Mouse (Mus musculus): Measurements from ENCODE around the gene Cenpf. TPM values are rescaled to one million over a fixed set of nuclear protein-coding genes. Genes with fewer than 3 reads are reported as not detected.
"Not testable (repeated sequence)": the region's sequence is repeated elsewhere in the genome, so short reads cannot be mapped to it uniquely, and the experiment has no call there.

The Cenpf gene
- total RNA-seq, 2 experiments from 2014 or later, result 28.6 to 30.1 TPM

DNA sequence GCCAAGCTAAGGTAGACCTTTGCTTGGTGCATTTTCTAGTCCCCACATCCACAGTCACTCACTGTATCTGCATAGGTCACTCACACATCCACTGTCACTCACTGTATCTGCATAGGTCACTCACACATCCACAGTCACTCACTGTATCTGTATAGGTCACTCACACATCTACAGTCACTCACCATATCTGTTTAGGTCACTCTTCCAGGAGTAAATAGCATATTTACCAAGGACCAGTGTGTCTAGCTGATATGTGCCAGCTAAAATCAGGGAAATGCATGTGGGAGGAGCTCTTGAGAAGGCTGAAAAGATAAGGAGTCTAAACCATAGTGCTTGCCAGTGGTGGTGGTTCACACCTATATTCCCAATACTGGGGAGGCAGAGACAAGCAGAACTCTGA, 7.4 kb upstream of the Cenpf start:
- no peak for DNase-seq (ENCODE audit: low spot score in 2 of 2)

DNA sequence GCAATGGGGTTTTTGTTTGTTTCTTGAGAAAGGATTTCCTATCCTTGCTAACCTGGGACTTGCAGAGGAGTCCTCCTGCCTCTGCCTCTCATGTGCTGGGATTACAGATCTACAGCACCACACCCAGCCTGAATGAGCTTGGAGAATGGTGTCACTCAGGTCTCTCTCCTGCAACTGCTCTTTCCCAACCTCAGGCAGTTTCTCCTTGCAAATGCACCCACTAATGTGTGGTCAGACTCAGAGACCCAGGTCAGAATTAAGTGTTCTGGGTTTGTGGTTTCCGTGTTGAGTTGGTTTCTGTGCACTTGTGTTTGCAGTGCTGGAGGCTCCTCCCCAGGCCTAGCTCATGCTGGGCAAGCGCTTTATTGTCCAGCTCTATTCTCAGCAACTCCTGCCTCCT, 6.5 kb upstream of the Cenpf start:
- DNase-seq (ENCODE audit: low spot score in 2 of 2), result no peak

DNA sequence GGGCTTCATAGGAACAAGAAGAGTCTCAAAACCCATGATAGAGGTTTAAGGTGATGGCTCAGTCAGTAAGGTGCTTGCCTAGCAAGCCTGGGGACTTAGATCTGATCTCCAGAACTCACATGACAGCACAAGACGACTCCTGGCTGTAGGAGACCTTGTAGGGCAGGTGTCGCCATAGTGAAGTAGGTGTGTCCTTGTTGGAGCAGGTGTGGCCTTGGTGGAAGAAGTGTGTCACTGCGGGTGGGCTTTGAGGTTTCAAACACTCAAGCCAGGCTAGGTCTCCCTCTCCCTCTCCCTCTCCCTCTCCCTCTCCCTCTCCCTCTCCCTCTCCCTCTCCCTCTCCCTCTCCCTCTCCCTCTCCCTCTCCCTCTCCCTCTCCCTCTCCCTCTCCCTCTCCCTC, 4.6 kb upstream of the Cenpf start:
- DNase-seq (ENCODE audit: low spot score in 2 of 2), result not testable (repeated sequence)

DNA sequence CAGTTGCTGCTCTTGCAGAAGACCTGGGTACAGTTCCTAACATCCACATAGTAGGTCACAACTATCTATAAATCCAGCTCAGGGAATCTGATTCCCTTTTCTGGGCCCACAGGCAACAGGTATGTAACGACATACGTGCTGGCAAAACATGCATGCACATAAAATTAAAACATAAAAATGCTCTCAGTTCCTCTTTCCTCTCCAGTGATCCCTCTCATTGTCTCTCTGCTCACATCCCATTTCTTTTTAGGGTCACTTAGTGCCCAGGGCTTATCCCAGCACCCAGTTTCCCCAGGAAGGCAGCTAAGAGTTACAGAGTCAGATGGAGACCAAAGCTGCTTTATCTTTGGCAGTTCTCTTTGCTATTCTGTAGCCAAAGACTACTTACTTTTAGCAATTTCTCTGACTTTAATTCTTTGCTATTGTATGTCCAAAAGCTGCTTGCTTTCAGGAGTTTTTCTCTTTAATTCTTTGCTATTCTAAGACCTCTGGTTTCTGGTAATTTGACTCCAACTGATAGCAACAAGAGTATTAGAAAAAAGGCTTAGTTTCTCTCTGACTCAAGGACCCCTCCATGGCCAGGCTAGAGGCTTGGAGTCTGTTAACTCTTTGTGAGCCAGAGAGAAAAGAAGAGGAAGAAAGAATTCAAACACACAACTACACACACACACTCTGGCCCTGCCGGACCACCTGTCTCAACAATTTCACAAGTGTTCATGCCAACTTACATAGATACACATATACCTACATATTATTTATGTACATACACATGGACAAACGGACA, 1.4 kb upstream of the Cenpf start:
- no peak for DNase-seq (ENCODE audit: low spot score in 2 of 2)

DNA sequence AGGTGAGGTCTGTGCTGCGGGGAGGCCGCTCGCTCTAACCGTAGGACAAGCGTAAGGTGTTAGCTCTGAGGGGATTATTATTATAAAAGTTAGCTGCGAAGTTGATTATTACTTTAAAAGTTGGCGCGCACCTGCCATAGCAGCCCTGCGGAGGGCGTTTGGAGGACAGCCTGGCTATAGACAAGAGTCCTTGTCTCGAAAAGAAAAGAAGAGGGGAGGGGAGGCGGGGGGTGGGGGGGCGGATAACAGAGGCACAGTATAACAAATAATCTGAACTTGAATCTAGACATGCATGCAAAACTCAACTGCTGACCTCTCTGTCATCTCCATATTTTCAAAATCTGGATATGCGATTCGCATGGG, 483 bp upstream of the Cenpf start:
- DNase-seq (ENCODE audit: low spot score in 2 of 2), result no peak

DNA sequence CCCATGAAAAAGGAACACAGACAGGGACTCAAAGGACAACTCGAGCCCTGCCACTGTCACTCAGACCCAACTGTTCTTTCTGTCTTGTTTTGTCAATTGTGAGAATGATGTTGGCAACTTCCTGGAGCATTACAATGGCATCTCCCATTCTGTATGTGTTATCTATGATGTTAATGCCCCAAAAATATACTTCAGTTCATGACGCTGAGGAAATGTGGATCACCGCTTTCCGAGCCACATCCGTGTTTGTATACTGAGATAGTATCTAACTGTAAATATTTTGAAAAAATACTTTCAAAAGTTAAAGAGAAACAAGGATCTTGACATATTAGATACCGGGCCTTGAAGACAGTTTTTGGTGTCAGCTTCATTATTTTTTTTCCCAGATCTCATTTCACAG, 1.9 kb downstream of the Cenpf start:
- DNase-seq (ENCODE audit: low spot score in 2 of 2), result no peak

DNA sequence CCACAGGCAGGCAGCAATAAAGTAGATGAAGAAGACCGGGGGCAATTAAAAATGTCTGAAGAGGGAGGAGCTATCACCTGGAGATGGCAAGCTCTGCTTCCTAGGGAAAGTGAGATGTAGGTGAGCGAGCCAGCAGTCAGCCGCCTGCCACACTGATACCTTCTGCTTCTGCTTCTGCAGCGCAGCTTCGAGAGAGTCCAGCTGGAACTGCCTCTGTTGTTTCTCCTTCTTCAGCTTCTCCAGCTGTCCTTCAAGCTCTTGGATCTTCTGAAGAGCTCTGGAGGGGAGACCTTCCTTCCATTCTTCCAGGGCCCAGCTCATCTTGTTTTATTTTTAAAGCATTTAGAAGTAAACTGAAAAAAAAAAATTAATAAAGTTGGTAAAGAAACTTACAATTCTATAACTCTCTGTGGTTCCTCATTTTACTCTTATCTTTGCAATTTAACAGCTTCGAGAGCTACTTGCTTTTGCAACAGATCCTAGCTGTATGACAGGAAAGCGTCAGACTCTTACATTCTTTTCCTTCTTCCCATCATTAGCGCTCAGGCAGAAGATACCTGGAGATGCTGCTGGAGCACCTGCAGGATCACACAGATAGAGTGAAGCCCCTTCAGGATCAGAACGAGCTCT, 3.0 kb downstream of the Cenpf start:
- no peak for DNase-seq (ENCODE audit: low spot score in 2 of 2)

DNA sequence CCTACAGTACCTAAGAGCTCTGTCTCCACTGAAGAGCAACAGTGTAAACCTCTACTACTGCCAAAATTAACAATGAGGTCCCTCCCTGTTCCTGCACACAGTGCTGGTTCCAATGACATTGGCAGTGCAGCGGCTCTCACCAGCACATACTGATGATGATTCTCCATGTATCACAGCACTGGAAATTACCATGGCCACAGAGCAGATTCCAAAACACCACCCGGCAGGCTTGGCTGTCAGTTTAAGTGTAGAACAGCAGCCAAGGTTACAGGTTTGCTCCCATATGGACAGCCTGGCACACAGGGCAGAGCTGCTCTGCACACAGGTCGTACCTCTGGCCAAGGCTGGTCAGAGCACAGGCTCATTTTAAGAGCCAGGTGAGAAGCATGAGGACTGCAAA, 8.3 kb downstream of the Cenpf start:
- DNase-seq (ENCODE audit: low spot score in 2 of 2), result no peak

DNA sequence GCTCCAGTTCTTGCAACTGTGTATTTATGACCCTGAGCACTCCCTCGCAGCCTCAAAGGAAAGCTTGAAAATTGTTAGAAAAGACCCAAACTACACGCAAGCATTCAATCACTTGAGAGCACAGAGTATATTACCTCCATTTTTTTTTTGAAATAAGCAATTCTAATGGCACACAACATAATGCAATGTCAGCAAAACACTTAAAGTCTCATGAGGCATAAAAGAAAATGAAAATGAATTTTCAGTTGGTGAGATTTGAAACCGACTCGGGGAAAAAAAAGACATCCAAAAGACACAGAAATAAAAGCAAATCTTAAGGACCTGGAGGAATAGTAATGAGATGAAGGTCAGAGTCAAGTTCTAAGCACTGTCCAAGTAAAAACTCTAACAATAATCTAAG, 11.9 kb downstream of the Cenpf start:
- no peak for DNase-seq (ENCODE audit: low spot score in 2 of 2)

DNA sequence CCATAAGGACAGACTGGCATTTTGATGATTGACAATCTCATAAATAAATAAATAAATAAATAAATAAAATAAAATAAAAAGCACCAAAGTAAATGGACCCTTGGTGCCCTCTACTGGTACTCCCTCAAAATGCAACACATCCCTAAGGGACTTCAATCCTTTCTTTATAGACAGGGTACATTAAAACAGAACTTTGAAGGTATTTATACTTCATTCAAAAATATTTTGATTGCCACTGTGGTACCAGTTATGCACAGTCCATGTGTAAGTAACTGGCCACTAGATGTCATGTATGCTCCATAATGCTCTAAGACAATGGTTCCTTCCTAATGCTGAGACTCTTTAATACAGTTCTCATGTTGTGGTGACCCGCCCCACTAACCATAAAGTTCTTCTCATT, 12.5 kb downstream of the Cenpf start:
- no peak for DNase-seq (ENCODE audit: low spot score in 2 of 2)

DNA sequence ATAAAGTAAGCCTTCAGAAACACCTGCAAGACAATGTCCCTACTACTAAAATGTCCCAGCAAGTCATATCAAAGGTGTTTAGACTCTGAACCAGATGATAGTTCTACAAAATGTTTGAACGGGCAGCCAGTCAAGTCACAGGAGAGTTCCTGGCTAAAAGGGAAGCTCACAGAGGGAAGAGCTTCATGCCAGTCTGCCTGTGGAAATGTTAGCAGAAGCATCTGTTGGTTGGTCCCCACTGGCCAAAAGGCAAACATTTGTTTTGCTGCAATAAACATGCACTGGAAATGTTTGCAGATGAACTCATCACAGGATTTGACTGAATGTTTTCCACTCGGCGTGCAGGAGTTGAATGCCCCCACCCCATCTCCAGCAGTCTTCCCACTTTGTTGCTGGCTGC, 21.9 kb downstream of the Cenpf start:
- no peak for DNase-seq (ENCODE audit: low spot score in 2 of 2)

DNA sequence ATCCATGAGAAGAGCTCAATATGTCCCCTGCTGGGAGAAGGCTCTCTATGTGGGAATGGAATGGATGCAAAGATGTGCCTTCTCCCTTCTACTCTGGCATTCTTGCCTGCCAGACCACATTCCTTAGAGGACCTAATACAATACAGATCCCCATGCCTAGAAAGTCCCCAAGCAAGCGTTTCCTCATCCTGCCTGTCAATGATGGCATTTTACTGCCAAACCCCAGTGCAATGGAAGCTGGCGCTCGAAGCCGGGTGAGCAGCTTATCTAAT, 23.1 kb downstream of the Cenpf start:
- DNase-seq (ENCODE audit: low spot score in 2 of 2), result no peak

DNA sequence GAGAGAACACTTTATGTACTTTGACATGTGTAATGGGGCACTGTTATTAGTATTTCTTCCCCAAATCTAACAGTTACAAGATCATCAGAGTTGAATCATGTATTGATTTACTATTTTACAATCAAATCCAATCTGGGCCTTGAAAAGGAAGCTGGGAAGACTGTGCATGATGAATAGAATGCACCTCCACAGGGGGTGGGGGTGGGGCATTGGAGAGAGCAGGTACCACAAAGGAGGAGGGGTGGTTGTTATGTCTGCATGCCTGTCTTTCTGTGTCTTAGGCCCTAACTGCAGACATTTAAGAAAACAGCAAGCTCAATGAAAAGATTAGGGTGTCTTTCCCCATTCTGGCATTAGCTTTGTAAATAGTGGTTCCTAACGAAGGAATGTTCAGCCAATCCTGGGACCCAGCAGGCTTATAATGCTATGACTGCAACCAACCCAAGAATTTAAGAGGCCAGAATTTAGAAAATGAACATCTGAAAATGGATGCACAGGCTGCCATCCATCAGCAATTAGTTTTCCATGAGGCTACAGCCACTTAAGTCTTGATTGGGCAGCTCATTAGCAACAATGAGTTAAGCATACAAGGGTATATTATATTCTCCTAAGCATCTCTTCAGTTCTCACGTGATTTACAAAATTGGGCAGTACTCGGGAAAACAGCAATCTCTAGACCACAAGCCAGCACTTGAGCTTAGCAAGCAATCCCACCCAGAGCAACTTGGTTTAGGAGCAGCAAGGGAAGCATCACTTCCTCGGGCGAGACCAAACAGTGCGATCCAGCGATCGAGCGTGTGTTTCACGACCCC, 23.6 kb downstream of the Cenpf start:
- no peak for DNase-seq (ENCODE audit: low spot score in 2 of 2)

DNA sequence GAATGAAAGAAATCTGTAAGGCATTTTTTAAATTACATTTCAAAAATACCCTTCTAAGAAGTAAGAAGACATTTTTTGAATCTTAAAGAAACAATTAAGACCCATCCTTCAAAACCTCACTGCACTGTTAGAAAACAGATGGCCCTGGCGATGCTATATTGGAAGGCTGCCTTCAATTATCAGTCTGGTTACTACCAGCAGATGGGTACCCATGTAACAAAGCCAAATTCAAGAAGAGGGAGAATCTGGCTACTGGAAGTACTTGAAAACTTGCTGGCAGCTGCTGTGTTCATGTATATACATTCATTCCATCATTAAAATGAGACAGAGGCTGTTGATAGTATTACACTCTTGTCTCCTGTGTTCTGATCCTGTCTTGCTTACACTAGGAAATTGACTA, 24.4 kb downstream of the Cenpf start:
- no peak for DNase-seq (ENCODE audit: low spot score in 2 of 2)

DNA sequence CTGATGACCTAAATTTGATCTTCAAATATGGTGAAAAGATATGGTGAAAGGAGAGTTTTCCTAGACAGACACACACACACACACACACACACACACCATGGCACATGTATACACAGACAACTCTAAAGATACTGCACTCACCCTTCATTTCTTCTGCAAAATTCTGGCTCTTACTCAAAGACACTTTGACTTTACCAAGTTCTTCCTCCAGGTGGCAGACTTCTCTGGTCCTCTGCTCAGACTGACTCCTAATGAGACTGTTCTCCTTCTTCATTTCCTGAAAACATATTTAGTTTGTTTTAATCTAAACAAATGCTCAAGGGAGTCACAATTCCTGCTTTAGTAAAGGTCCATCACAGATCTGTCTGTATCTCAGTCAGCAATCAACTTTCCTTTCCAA, 26.0 kb downstream of the Cenpf start:
- DNase-seq (ENCODE audit: low spot score in 2 of 2), result no peak

DNA sequence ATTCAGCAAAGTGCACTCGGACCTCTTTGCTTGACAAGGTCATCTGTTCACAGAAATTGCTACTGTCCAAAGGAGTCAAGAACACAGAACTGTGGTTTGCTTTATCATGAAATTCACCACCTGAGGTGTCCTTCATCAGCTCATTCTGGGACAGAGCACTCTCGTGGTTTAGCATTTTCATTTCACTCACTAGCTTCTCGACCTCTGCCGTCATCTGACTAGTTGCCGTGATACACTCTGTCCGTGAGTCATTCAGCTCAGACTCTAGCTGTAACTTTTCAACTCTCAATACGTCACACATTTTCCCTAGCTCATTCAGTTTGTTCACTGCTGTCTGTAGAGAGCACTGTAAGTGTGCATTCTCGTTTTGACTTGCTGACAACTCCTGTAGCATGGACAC, 30.5 kb downstream of the Cenpf start:
- no peak for DNase-seq (ENCODE audit: low spot score in 2 of 2)

DNA sequence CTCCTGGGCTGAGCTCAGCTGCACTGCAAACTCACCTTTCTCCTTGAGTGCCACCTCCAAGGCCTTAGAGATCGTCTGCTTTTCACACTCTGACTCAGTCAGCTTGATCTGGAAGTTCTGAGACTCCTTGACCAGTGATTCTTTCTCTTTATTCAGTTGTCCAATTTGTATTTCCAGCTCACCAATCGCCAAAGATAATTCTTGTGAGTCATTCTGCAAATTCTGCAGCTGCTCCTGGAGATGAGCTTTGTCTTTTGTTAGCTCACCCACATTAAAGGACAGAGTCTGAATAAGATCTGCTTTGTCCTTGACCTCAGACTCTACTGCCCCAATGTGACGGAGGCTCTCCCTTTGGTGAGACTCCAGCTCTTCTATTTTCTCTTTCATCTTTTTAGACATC, 34.1 kb downstream of the Cenpf start:
- no peak for DNase-seq (ENCODE audit: low spot score in 2 of 2)

DNA sequence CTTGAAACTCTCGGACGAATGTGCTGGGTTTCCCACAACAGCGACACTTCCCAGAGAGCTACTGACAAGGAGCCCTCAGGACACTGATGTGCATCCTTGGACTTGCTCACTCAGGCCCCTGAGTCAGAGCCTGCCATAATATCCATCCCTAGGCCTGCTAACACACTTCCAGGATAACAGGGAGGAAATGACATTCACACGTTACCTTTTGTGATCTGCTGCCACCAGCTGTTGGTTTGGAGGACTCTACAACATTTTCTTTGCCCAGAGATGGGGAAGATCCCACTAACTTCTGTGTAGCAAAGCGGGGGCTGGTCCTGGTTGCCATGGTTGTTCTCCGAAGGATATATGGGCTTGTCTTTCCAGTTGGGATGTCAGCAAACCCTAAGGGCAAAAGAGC, 41.3 kb downstream of the Cenpf start:
- no peak for DNase-seq (ENCODE audit: low spot score in 2 of 2)

DNA sequence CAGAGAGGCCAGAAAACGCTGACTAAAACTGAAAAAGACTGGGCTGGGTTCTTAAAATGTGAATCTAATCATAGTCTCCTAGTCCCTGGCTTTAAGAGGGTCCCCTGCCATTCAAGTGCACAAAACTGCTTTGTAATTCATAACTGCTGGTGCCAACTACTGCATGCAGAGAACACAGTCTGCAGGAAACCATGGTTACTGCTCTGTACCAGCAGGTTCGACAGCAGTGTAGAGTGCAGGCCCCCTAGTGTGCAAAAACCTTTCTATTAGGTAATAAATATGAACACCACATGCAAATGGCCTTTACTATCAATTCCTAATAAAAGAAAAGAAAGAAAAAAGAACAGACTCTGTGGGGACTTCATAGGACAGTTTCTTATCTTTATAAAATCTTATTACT, 42.5 kb downstream of the Cenpf start:
- DNase-seq (ENCODE audit: low spot score in 2 of 2), result no peak

DNA sequence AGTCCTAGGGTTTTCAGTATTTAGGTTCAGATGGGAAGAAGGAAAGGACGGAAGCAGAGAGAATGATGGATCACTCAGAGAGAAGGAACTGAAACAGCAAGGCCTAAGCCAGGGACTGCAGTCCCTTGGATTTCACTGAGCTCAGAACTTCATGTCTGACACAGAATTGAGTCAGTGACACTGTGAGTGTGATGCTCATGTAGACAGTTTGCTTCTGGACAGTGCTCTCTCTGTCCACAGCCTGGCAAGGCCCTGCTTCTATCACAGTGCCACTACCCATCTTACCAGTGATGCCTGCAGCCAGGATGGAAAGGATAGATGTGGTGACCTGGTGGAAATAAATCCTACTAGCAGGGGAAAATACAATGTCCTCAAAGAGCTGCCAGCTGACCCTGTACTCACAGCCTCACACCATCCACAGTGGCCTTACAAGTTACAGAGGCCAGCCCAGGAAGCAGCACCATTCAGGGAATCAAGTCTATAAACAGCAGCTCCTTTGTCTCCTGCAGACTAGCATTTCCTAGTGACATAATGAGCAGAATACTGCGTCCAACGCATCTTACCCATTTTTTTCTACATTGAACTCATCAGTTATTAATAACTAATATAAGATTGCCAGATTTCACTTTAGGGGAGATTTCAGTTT, 43.1 kb downstream of the Cenpf start:
- no peak for DNase-seq (ENCODE audit: low spot score in 2 of 2)

DNA sequence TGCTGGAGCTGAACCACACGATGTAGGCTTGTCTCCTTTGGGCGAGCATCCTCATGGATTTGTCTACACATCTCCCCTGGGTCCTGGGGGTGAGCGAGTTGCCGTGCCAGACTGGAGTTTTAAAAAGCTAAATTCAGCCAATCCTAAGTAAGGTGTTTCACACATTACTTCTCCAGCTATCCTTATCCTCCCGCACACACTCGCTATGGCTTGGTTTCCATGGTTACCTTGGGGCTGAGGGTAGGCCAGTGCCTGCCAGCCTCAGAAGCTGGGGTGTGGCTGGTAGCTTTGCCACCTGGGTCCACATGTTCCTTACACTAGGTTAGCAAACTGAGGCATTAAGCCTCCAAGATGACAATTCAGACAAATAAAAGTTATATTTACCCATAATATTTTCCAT, 48.3 kb downstream of the Cenpf start:
- no peak for DNase-seq (ENCODE audit: low spot score in 2 of 2)

DNA sequence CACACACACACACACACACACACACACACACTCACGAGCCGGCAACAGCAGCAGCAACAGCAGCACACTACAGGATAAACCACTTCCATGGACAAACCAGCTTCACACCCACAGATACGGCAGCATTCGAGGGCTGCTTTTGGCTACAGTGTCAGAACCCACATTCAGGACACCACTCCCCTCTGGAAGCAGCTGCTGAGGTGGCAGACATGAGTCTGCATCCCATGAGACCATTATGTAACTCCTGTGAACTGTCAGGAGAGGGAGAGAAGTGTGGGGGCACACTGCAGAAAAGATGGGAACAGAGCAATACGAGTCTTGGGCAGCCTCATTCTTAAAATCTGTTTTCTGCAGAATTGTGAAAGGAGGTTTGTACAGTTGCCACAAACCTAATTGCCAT, 54.1 kb downstream of the Cenpf start:
- no peak for DNase-seq (ENCODE audit: low spot score in 2 of 2)
